Mouse (Mus musculus) liver, embryonic 12.5 days (tissue): ENCODE measurements around the gene Eapp. TPM values are rescaled to one million over a fixed set of nuclear protein-coding genes. Genes with fewer than 3 reads are reported as not detected.
A peak's percentile ranks its signal among the peaks of the same experiment; 100 is the strongest.

Experiments
- ATAC-seq: fragments of 200-750 bp; cut with Nextera tagmentation; 2 replicates; pipeline ENCODE4 v1.8.0; 2017; ENCODE audit warnings: moderate number of reproducible peaks, mild to moderate bottlenecking, moderate library complexity
- H3K27ac ChIP-seq: fragments of 300-500 bp; sonication (generic); 2 replicates; pipeline ENCODE4 v1.5.1; 2016; ENCODE audit warnings: mild to moderate bottlenecking
- H3K27me3 ChIP-seq: fragments of 300-500 bp; sonication (generic); replicated peaks from 2 replicates; pipeline ENCODE4 v1.6.1; 2016; ENCODE audit warnings: mild to moderate bottlenecking, moderate library complexity
- H3K36me3 ChIP-seq: fragments of 300-500 bp; sonication (generic); 2 replicates; pipeline ENCODE4 v1.6.1; 2016; ENCODE audit warnings: mild to moderate bottlenecking, moderate library complexity
- H3K4me1 ChIP-seq: fragments of 300-500 bp; sonication (generic); 2 replicates; pipeline ENCODE4 v1.6.1; 2016
- H3K4me2 ChIP-seq: fragments of 300-500 bp; sonication (generic); 2 replicates; pipeline ENCODE4 v1.6.1; 2016; ENCODE audit warnings: mild to moderate bottlenecking, moderate library complexity
- H3K4me3 ChIP-seq: fragments of 300-500 bp; sonication (generic); 2 replicates; pipeline ENCODE4 v1.5.1; 2016; ENCODE audit warnings: mild to moderate bottlenecking, moderate library complexity
- H3K9ac ChIP-seq: fragments of 300-500 bp; sonication (generic); 2 replicates; pipeline ENCODE4 v1.6.1; 2016; ENCODE audit warnings: mild to moderate bottlenecking, moderate library complexity
- H3K9me3 ChIP-seq: fragments of 300-500 bp; sonication (generic); replicated peaks from 2 replicates; pipeline ENCODE4 v1.6.1; 2016; ENCODE audit warnings: mild to moderate bottlenecking, moderate library complexity
- WGBS: fragments of 180-500 bp; shearing (Covaris S2); methylation state at CpG from one replicate; pipeline ENCODE4 v1.1.7; 2016; ENCODE audit not compliant: insufficient replicate concordance; 5-methylcytosine and 5-hydroxymethylcytosine counted together
- microRNA counts: library from miRNA; unstranded; fragments of <30 nt; microRNA quantifications from one replicate; lab custom pipeline; 2017
- microRNA-seq: library from miRNA; unstranded; fragments of <30 nt; microRNA quantifications from one replicate; pipeline ENCODE4, GENCODE M21; 2017
- polyA plus RNA-seq: library from polyadenylated mRNA; unstranded; fragments of >200 nt; fragmentation: Nextera tagmentation; extraction: Ambion mirVana; gene quantifications from 2 replicates; pipeline ENCODE4 v1.2.1, GENCODE M21; 2016

Gene Eapp
- polyA plus RNA-seq, 1 experiment from 2014 or later = 47.1 TPM

- no peaks in the 10 kb centered on the region for H3K27me3 ChIP-seq
- H3K4me1 ChIP-seq = peaks cover 45% of the 10 kb centered on the region
- peaks cover 27% of the 10 kb centered on the region for H3K36me3 ChIP-seq
- no peak for ATAC-seq
- no peaks in the 10 kb centered on the region for H3K9me3 ChIP-seq
- H3K9ac ChIP-seq = no peak overlapping the region
- no peak overlapping the region for H3K4me3 ChIP-seq
- no peak overlapping the region for H3K27ac ChIP-seq
- H3K4me2 ChIP-seq = peak overlapping the region; percentile 28
- WGBS = 54% methylated on average over 12 of the region's 12 CpGs
Observed at GRCm38 (mm10) chr12:54652346-54652745, 43.4 kb downstream of the Eapp start.

GRCm38 (mm10) chr12:54651820-54652219, 43.9 kb downstream of the Eapp start:
- Histone ChIP-seq H3K4me1 (peaks cover 40% of the 10 kb centered on the region), H3K9me3 (no peaks in the 10 kb centered on the region), H3K36me3 (peaks cover 33% of the 10 kb centered on the region), H3K4me2 (peak overlapping the region; percentile 28), H3K9ac (no peak overlapping the region), H3K27me3 (no peaks in the 10 kb centered on the region), H3K27ac (no peak overlapping the region), H3K4me3 (no peak overlapping the region)
- no peak for ATAC-seq
- WGBS = 46% methylated on average over 8 of the region's 8 CpGs

- Histone ChIP-seq H3K27ac (no peak overlapping the region), H3K4me2 (no peak overlapping the region), H3K36me3 (peaks cover 39% of the 10 kb centered on the region), H3K9ac (no peak overlapping the region), H3K27me3 (no peaks in the 10 kb centered on the region), H3K4me1 (peaks cover 37% of the 10 kb centered on the region), H3K4me3 (no peak overlapping the region), H3K9me3 (no peaks in the 10 kb centered on the region)
- WGBS = 63% methylated on average over 1 of the region's 1 CpGs
- ATAC-seq = no peak
Observed at GRCm38 (mm10) chr12:54651158-54651557, 44.5 kb downstream of the Eapp start.

GRCm38 (mm10) chr12:54644947-54645346, 50.8 kb downstream of the Eapp start:
- Histone ChIP-seq H3K9me3 (no peaks in the 10 kb centered on the region), H3K9ac (no peak overlapping the region), H3K36me3 (peaks cover 32% of the 10 kb centered on the region), H3K27me3 (no peaks in the 10 kb centered on the region), H3K27ac (no peak overlapping the region), H3K4me1 (no peaks in the 10 kb centered on the region; the same call in 1 of the 2 replicates), H3K4me3 (no peak overlapping the region), H3K4me2 (no peak overlapping the region)
- WGBS = 65% methylated on average over 2 of the region's 2 CpGs
- ATAC-seq = no peak

GRCm38 (mm10) chr12:54643320-54643892, 52.3 kb downstream of the Eapp start:
- Histone ChIP-seq H3K4me2 (no peak overlapping the region), H3K9me3 (no peaks in the 10 kb centered on the region), H3K36me3 (peaks cover 22% of the 10 kb centered on the region), H3K27me3 (no peaks in the 10 kb centered on the region), H3K9ac (no peak overlapping the region), H3K4me1 (no peaks in the 10 kb centered on the region; the same call in 1 of the 2 replicates), H3K27ac (no peak overlapping the region), H3K4me3 (no peak overlapping the region)
- 16% methylated on average over 5 of the region's 5 CpGs for WGBS
- ATAC-seq = no peak

- Histone ChIP-seq H3K4me1 (no peaks in the 10 kb centered on the region; the same call in 1 of the 2 replicates), H3K9me3 (no peaks in the 10 kb centered on the region), H3K4me2 (no peak overlapping the region), H3K27me3 (no peaks in the 10 kb centered on the region), H3K9ac (no peak overlapping the region), H3K36me3 (peaks cover 3% of the 10 kb centered on the region), H3K27ac (no peak overlapping the region), H3K4me3 (no peak overlapping the region)
- ATAC-seq = no peak
- 85% methylated on average over 4 of the region's 4 CpGs for WGBS
Observed at GRCm38 (mm10) chr12:54641374-54641773, 54.3 kb downstream of the Eapp start.

GRCm38 (mm10) chr12:54640259-54640658, 55.4 kb downstream of the Eapp start:
- no peak for ATAC-seq
- H3K9me3 ChIP-seq = no peaks in the 10 kb centered on the region
- H3K27me3 ChIP-seq = no peaks in the 10 kb centered on the region
- 71% methylated on average over 6 of the region's 6 CpGs for WGBS
- H3K4me1 ChIP-seq = no peaks in the 10 kb centered on the region; the same call in 1 of the 2 replicates
- no peak overlapping the region for H3K9ac ChIP-seq
- no peak overlapping the region for H3K27ac ChIP-seq
- H3K4me2 ChIP-seq = no peak overlapping the region
- no peak overlapping the region for H3K4me3 ChIP-seq
- H3K36me3 ChIP-seq = no peaks in the 10 kb centered on the region

- Histone ChIP-seq H3K27ac (no peak overlapping the region), H3K4me3 (no peak overlapping the region), H3K4me1 (no peaks in the 10 kb centered on the region), H3K4me2 (no peak overlapping the region), H3K9me3 (no peaks in the 10 kb centered on the region), H3K9ac (no peak overlapping the region), H3K27me3 (no peaks in the 10 kb centered on the region), H3K36me3 (no peaks in the 10 kb centered on the region)
- no peak for ATAC-seq
- 66% methylated on average over 1 of the region's 1 CpGs for WGBS
Observed at GRCm38 (mm10) chr12:54637033-54637432, 58.7 kb downstream of the Eapp start.

- H3K9me3 ChIP-seq = no peaks in the 10 kb centered on the region
- no peak for ATAC-seq
- no peaks in the 10 kb centered on the region for H3K4me1 ChIP-seq
- no peaks in the 10 kb centered on the region for H3K27me3 ChIP-seq
- no peak overlapping the region for H3K4me3 ChIP-seq
- H3K27ac ChIP-seq = no peak overlapping the region
- H3K9ac ChIP-seq = no peak overlapping the region
- 63% methylated on average over 2 of the region's 2 CpGs for WGBS
- H3K36me3 ChIP-seq = no peaks in the 10 kb centered on the region
- H3K4me2 ChIP-seq = no peak overlapping the region
Observed at GRCm38 (mm10) chr12:54632141-54632540, 63.6 kb downstream of the Eapp start.

- no peak for ATAC-seq
- Histone ChIP-seq H3K9ac (no peak overlapping the region), H3K4me3 (no peak overlapping the region), H3K27me3 (no peaks in the 10 kb centered on the region), H3K4me1 (no peaks in the 10 kb centered on the region), H3K27ac (no peak overlapping the region), H3K36me3 (no peaks in the 10 kb centered on the region), H3K9me3 (no peaks in the 10 kb centered on the region), H3K4me2 (no peak overlapping the region)
- 56% methylated on average over 2 of the region's 2 CpGs for WGBS
Observed at GRCm38 (mm10) chr12:54621942-54622341, 73.8 kb downstream of the Eapp start.

MicroRNA genes within 50 kb of the gene (microRNA counts, 519-probe panel; counts per million panel counts)
- microRNA mmu-miR-1892 (lab: Ali Mortazavi, UCI) = 582 counts per million, percentile 70 among the panel's probes with 10 or more counts

Small RNAs within 50 kb of the gene (microRNA-seq; reads per million reads assigned to microRNA genes)
- gene Mir1892 = not detected

Other genes starting within 250 kb of the Eapp start
- gene Sptssa, start 39.3 kb downstream of the Eapp start, polyA plus RNA-seq = 58.8 and 58.9 TPM in 2 replicates
- gene Snx6, start 99.8 kb upstream of the Eapp start, polyA plus RNA-seq = 63.6 and 64.8 TPM in 2 replicates
- gene Cfl2, start 167.0 kb upstream of the Eapp start, polyA plus RNA-seq = 46.1 and 47.7 TPM in 2 replicates